Mouse (Mus musculus) lung, embryonic 14.5 days (tissue): ENCODE data around the gene Kcnq1. TPM values are rescaled to one million over a fixed set of nuclear protein-coding genes. Genes with fewer than 3 reads are reported as not detected.

Source experiments
- ATAC-seq: fragments of 200-750 bp; cut with Nextera tagmentation; 2 replicates; pipeline ENCODE4 v1.8.0; 2017; ENCODE audit warnings: mild to moderate bottlenecking, moderate TSS enrichment, moderate library complexity; ENCODE audit not compliant: insufficient read depth
- DNase-seq: peaks from one replicate; pipeline ENCODE4 v3.0.0-alpha.2; 2015
- H3K27ac ChIP-seq: fragments of 300-500 bp; sonication (generic); 2 replicates; pipeline ENCODE4 v1.5.1; 2014; ENCODE audit warnings: low read depth, mild to moderate bottlenecking, moderate library complexity
- H3K27me3 ChIP-seq: fragments of 300-500 bp; sonication (generic); 2 replicates; pipeline ENCODE4 v1.6.1; 2014; ENCODE audit warnings: low read length, control low read depth; ENCODE audit not compliant: insufficient read depth
- H3K36me3 ChIP-seq: fragments of 300-500 bp; sonication (generic); 2 replicates; pipeline ENCODE4 v1.6.1; 2014; ENCODE audit warnings: control low read depth; ENCODE audit not compliant: insufficient read depth
- H3K4me1 ChIP-seq: fragments of 300-500 bp; sonication (generic); 2 replicates; pipeline ENCODE4 v1.6.1; 2014; ENCODE audit warnings: antibody characterized with exemption, control low read depth; ENCODE audit not compliant: insufficient read depth
- H3K4me2 ChIP-seq: fragments of 300-500 bp; sonication (generic); 2 replicates; pipeline ENCODE4 v1.6.1; 2014; ENCODE audit warnings: mild to moderate bottlenecking
- H3K4me3 ChIP-seq: fragments of 300-500 bp; sonication (generic); 2 replicates; pipeline ENCODE4 v1.5.1; 2014; ENCODE audit warnings: low read depth, low read length
- H3K9ac ChIP-seq: fragments of 300-500 bp; sonication (generic); 2 replicates; pipeline ENCODE4 v1.6.1; 2014
- H3K9me3 ChIP-seq: fragments of 300-500 bp; sonication (generic); 2 replicates; pipeline ENCODE4 v1.6.1; 2016; ENCODE audit warnings: low read depth, low read length, control low read depth
- CTCF ChIP-seq: IDR thresholded peaks from 2 replicates; pipeline ENCODE4 v1.5.1; 2016; ENCODE audit warnings: antibody characterized with exemption, low read depth
- WGBS: fragments of 180-500 bp; shearing (Covaris S2); extraction: QIAGEN DNeasy Blood & Tissue Kit; methylation state at CpG from one replicate; pipeline ENCODE4 v1.1.7; 2014; 5-methylcytosine and 5-hydroxymethylcytosine counted together
- polyA plus RNA-seq: library from polyadenylated mRNA; unstranded; fragments of >200 nt; fragmentation: Nextera tagmentation; extraction: Ambion mirVana; gene quantifications from 2 replicates; pipeline ENCODE4 v1.2.1, GENCODE M21; 2014

The Kcnq1 gene
- polyA plus RNA-seq, 1 experiment from 2014 or later: 5.3 TPM

DNA sequence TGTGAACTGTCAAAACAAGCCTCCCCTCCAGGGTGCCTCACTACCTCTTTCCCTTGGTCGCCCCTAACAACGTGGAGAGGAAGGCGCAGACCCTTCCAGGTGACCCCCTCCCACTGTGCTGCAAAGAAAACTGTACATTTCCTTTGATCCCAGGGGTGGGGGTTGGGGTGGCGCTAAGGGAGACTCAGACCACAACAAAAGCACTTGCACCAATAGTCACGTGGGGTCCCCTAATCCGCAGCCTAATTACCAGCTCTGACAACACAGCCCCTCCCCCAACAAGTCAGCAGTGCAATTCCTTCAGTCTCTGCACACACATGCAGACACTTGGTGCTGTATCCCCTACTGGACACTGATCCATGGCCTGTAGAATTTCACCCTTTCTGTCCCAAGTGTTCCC is 361.6 kb downstream of the Kcnq1 start:
- H3K9me3 ChIP-seq: no peaks in the 10 kb centered on the region
- no peaks in the 10 kb centered on the region for H3K36me3 ChIP-seq
- H3K4me2 ChIP-seq: no peak overlapping the region
- ATAC-seq (no peak), DNase-seq (no peak)
- H3K27me3 ChIP-seq: no peaks in the 10 kb centered on the region
- 0 out of 2 replicates have a peak, but pooled peaks cover 3% of the 10 kb centered on the region for H3K4me1 ChIP-seq
- TF ChIP-seq CTCF: no peak
- no peak overlapping the region for H3K27ac ChIP-seq
- H3K4me3 ChIP-seq: no peak overlapping the region
- H3K9ac ChIP-seq: no peak overlapping the region
- 10% methylated on average over 6 of the region's 6 CpGs for WGBS

DNA sequence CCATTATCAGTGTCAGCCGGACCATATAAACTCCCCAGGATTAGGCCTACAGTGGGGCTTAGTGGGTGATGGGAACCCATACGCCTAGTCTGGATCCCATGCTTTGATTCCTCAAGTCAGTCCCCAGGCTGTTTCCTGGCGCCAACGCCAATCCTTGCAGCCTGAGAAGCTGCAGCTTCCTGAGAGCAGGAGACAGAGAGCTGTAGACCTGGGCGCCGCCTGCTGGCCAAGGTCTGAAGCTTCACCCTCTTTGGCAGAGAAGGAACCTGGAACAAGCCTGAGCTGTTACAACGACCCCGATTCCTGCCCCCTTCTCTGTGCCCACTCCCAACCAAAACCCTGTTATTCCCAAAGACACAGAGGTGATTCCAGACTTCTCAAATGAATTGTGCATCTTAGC is 363.8 kb downstream of the Kcnq1 start:
- no peak overlapping the region for H3K4me2 ChIP-seq
- H3K4me3 ChIP-seq: no peak overlapping the region
- H3K9ac ChIP-seq: no peak overlapping the region
- 11% methylated on average over 8 of the region's 8 CpGs for WGBS
- no peaks in the 10 kb centered on the region for H3K4me1 ChIP-seq
- H3K27ac ChIP-seq: no peak overlapping the region
- no peaks in the 10 kb centered on the region for H3K27me3 ChIP-seq
- no peaks in the 10 kb centered on the region for H3K9me3 ChIP-seq
- DNase-seq (peak; percentile 91), ATAC-seq (0 out of 2 replicates have a peak, but pooled peaks have one; percentile 26)
- peak; percentile 96 for TF ChIP-seq CTCF
- H3K36me3 ChIP-seq: no peaks in the 10 kb centered on the region

DNA sequence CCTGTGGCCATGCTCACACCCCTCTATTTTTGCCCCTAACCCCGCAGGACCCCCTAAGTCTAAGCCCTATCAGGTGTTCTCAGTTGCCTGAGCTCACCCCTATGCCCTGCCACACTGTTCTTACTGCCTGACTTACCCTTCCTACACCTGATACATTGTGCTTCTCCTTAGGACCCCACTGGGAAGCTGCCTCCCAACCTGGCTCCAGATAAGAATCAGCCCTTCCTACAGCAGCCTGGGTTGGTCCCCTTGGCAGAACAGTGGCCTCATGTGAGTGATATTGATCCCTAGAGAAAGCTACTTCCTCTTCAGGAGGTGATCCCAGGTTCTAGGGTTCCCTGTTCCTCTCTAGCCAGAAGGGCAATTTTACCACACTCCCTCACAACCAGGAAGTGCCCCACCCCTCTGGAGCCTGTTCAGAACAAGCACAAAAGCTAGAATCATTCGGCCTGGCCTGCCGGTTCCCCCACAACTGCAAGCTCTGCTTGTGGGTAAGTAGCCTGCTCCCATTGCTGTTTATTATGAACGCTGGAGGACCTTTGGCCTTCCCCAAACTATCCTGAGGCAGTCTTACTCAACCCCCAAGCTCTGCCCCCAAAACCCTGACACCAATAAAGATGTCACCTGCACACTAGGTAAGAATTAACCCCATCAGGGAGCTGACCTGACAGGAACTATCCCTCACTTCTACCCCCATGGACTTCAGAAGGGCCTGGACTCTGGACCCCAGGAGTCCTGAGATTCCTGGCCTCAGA is 367.4 kb downstream of the Kcnq1 start, which contains the start of gene Slc22a18:
Gene Slc22a18, plus strand, starts transcription at position 390 of the 755 bp plus-strand sequence.
- WGBS: 23% methylated on average over 4 of the region's 4 CpGs
- Histone ChIP-seq H3K9ac (no peak within 1 kb of the TSS), H3K27me3 (no peaks in the 10 kb centered on the region), H3K4me1 (no peaks in the 10 kb centered on the region), H3K27ac (no peak within 1 kb of the TSS), H3K36me3 (no peaks in the 10 kb centered on the region), H3K4me3 (no peak within 1 kb of the TSS), H3K9me3 (no peaks in the 10 kb centered on the region), H3K4me2 (no peak within 1 kb of the TSS)
- ATAC-seq (no peak), DNase-seq (peak; percentile 21)
- no peak for TF ChIP-seq CTCF

GRCm38 (mm10) chr7:143474811-143475210 is 368.6 kb downstream of the Kcnq1 start:
- WGBS: 29% methylated on average over 10 of the region's 10 CpGs
- Histone ChIP-seq H3K4me1 (no peaks in the 10 kb centered on the region), H3K9me3 (no peaks in the 10 kb centered on the region), H3K27ac (no peak overlapping the region), H3K36me3 (no peaks in the 10 kb centered on the region), H3K4me3 (no peak overlapping the region), H3K27me3 (no peaks in the 10 kb centered on the region), H3K9ac (no peak overlapping the region), H3K4me2 (no peak overlapping the region)
- ATAC-seq (no peak), DNase-seq (no peak)
- TF ChIP-seq CTCF: no peak

DNA sequence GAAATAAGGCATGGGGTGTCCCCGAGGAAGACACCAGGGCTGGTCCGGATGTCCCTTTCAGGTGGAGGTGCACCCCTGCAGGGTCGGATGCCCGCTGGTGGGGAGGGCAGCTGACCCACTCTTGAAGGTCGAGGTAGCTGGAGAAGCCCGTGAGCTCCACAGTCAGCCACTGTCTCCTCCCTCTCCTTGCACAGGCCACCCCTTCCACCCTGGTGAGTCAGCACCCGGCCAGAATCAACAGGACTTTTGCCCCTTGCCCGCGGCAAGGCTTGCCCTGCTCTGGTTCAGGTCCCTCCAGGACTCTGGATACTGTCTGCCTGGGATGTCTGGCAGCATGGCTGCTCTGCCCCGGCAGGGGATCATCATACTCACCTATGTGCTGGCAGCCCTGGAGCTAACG is 369.7 kb downstream of the Kcnq1 start:
- no peak overlapping the region for H3K27ac ChIP-seq
- 57% methylated on average over 11 of the region's 11 CpGs for WGBS
- no peaks in the 10 kb centered on the region for H3K4me1 ChIP-seq
- H3K4me2 ChIP-seq: no peak overlapping the region
- TF ChIP-seq CTCF: no peak
- no peaks in the 10 kb centered on the region for H3K27me3 ChIP-seq
- ATAC-seq: no peak
- no peak overlapping the region for H3K4me3 ChIP-seq
- DNase-seq: no peak
- H3K9ac ChIP-seq: no peak overlapping the region
- H3K9me3 ChIP-seq: no peaks in the 10 kb centered on the region
- no peaks in the 10 kb centered on the region for H3K36me3 ChIP-seq

Other genes starting within 250 kb of the Kcnq1 start
- gene Th, start 175.2 kb upstream of the Kcnq1 start, polyA plus RNA-seq: 0.55 and 0.84 TPM in 2 replicates
- 2.2 and 3.3 TPM in 2 replicates for gene Ascl2, start 137.1 kb upstream of the Kcnq1 start, polyA plus RNA-seq
- 1.1 and 2.1 TPM in 2 replicates for gene Tspan32, start 101.3 kb upstream of the Kcnq1 start, polyA plus RNA-seq
- 654 and 667 TPM in 2 replicates for gene Cd81, start 53.6 kb upstream of the Kcnq1 start, polyA plus RNA-seq
- gene Tssc4, start 37.1 kb upstream of the Kcnq1 start, polyA plus RNA-seq: 65.2 and 75.6 TPM in 2 replicates
- gene Trpm5, start 11.7 kb upstream of the Kcnq1 start, polyA plus RNA-seq: 4.7 and 5.7 TPM in 2 replicates